Comparison of ENCODE assay signal across 21 mouse cellular contexts in genomic region chr11:5280932-5281331, GRCm38 (mm10). TPM values are rescaled to one million over a fixed set of nuclear protein-coding genes. Genes with fewer than 3 reads are reported as not detected.
DNase-seq lines count a peak whose midpoint lies in the region; ATAC-seq and TF ChIP-seq lines count a peak whose summit lies in the region.
"Had no signal": no experiment of that assay in that cellular context is flagged by ENCODE, and none has a peak within 500 bp of the region (broad histone marks: within the 10 kb centered on the region; RNA-seq: fewer than 3 reads in every experiment).

No protein-coding gene starts in this region.

- ATAC-seq in forebrain, embryonic 13.5 days: no peak
- ATAC-seq in forebrain, embryonic 11.5 days (replicated peaks; ENCODE audit: low FRiP score): no peak
- peak; percentile 34; the same call in 1 of the 2 replicates for ATAC-seq in hindbrain, embryonic 14.5 days (ENCODE audit: low FRiP score)
- ATAC-seq in hindbrain, embryonic 12.5 days (ENCODE audit: low FRiP score): no peak
- ATAC-seq in limb, embryonic 14.5 days (ENCODE audit: low FRiP score, low read depth): peak; percentile 37; the same call in 1 of the 2 replicates

- TF ChIP-seq POLR2A in limb, embryonic 14.5 days (IDR thresholded peaks at IDR 0.05; ENCODE audit: borderline replicate concordance, extremely low read depth, insufficient read depth, insufficient read length): no peak
- TF ChIP-seq POLR2A in myocyte (IDR thresholded peaks at IDR 0.05; ENCODE audit: insufficient read length, low read depth): no peak

- H3K36me3 ChIP-seq in forebrain, embryonic 13.5 days (ENCODE audit: poor library complexity, severe bottlenecking): peaks cover 55% of the 10 kb centered on the region
- H3K36me3 ChIP-seq in forebrain, embryonic 11.5 days (ENCODE audit: control insufficient read depth, insufficient read depth, low read length): peaks cover 3% of the 10 kb centered on the region; the same call in 1 of the 2 replicates
- H3K36me3 ChIP-seq in hindbrain, embryonic 14.5 days (replicated peaks; ENCODE audit: control insufficient read depth, insufficient read depth): peaks cover 42% of the 10 kb centered on the region
- H3K36me3 ChIP-seq in hindbrain, embryonic 12.5 days: peaks cover 37% of the 10 kb centered on the region
- peaks cover 62% of the 10 kb centered on the region for H3K36me3 ChIP-seq in limb, embryonic 14.5 days (ENCODE audit: control insufficient read depth, insufficient read depth, low read length)
- peaks cover 68% of the 10 kb centered on the region for H3K36me3 ChIP-seq in limb, embryonic 10.5 days
- peaks cover 10% of the 10 kb centered on the region for H3K36me3 ChIP-seq in myocyte (ENCODE audit: control insufficient read depth, insufficient read depth)

- H3K4me3 ChIP-seq in forebrain, embryonic 13.5 days: no peak overlapping the region
- no peak overlapping the region for H3K4me3 ChIP-seq in forebrain, embryonic 11.5 days (ENCODE audit: low read depth, low read length)
- H3K4me3 ChIP-seq in hindbrain, embryonic 14.5 days (replicated peaks; ENCODE audit: low read length): no peak overlapping the region
- H3K4me3 ChIP-seq in hindbrain, embryonic 12.5 days: no peak overlapping the region
- no peak overlapping the region for H3K4me3 ChIP-seq in limb, embryonic 14.5 days (replicated peaks; ENCODE audit: low read length)
- H3K4me3 ChIP-seq in limb, embryonic 10.5 days: no peak overlapping the region
- no peak overlapping the region for H3K4me3 ChIP-seq in myocyte
- H3K4me3 ChIP-seq: embryonic facial prominence, embryonic 12.5 days; heart, embryonic 13.5 days; limb, embryonic 13.5 days; lung, embryonic 15.5 days; midbrain, embryonic 10.5 days; stomach, embryonic 15.5 days had no signal

- H3K9ac ChIP-seq in forebrain, embryonic 13.5 days: no peak overlapping the region
- no peak overlapping the region for H3K9ac ChIP-seq in forebrain, embryonic 11.5 days (ENCODE audit: low read length)
- H3K9ac ChIP-seq in hindbrain, embryonic 14.5 days: no peak overlapping the region
- H3K9ac ChIP-seq in hindbrain, embryonic 12.5 days: no peak overlapping the region
- no peak overlapping the region for H3K9ac ChIP-seq in limb, embryonic 14.5 days (ENCODE audit: low read depth, low read length, severe bottlenecking)
- H3K9ac ChIP-seq: embryonic facial prominence, embryonic 12.5 days; heart, embryonic 13.5 days; limb, embryonic 13.5 days; liver, embryonic 14.5 days; lung, embryonic 15.5 days; stomach, embryonic 15.5 days had no signal

- H3K4me2 ChIP-seq in forebrain, embryonic 13.5 days: no peak overlapping the region
- no peak overlapping the region for H3K4me2 ChIP-seq in forebrain, embryonic 11.5 days (ENCODE audit: low read depth, low read length, severe bottlenecking)
- no peak overlapping the region for H3K4me2 ChIP-seq in hindbrain, embryonic 14.5 days (replicated peaks)
- no peak overlapping the region for H3K4me2 ChIP-seq in hindbrain, embryonic 12.5 days (replicated peaks)
- H3K4me2 ChIP-seq in limb, embryonic 14.5 days (replicated peaks; ENCODE audit: low read depth, low read length, severe bottlenecking): no peak overlapping the region
- no peak overlapping the region for H3K4me2 ChIP-seq in myocyte (ENCODE audit: low read depth)
- H3K4me2 ChIP-seq: embryonic facial prominence, embryonic 12.5 days; heart, embryonic 13.5 days; limb, embryonic 13.5 days; lung, embryonic 15.5 days; stomach, embryonic 15.5 days had no signal

- no peaks in the 10 kb centered on the region for H3K27me3 ChIP-seq in forebrain, embryonic 13.5 days
- no peaks in the 10 kb centered on the region for H3K27me3 ChIP-seq in forebrain, embryonic 11.5 days (ENCODE audit: control insufficient read depth, insufficient read depth, low read length)
- H3K27me3 ChIP-seq in hindbrain, embryonic 14.5 days (ENCODE audit: control insufficient read depth, insufficient read depth, low read length): no peaks in the 10 kb centered on the region
- no peaks in the 10 kb centered on the region for H3K27me3 ChIP-seq in hindbrain, embryonic 12.5 days
- no peaks in the 10 kb centered on the region for H3K27me3 ChIP-seq in limb, embryonic 14.5 days (ENCODE audit: control insufficient read depth, insufficient read depth, low read length)
- no peaks in the 10 kb centered on the region for H3K27me3 ChIP-seq in limb, embryonic 10.5 days (ENCODE audit: low read depth, poor library complexity, severe bottlenecking)
- H3K27me3 ChIP-seq in myocyte (ENCODE audit: control insufficient read depth, insufficient read depth, insufficient read length): no peaks in the 10 kb centered on the region
- H3K27me3 ChIP-seq: CH12.LX; embryonic facial prominence, embryonic 12.5 days; heart, embryonic 13.5 days; limb, embryonic 13.5 days; lung, embryonic 15.5 days; stomach, embryonic 15.5 days had no signal

- 88% methylated on average over 7 of the region's 7 CpGs for WGBS in forebrain, embryonic 13.5 days
- WGBS in forebrain, embryonic 11.5 days: 89% methylated on average over 7 of the region's 7 CpGs
- WGBS in hindbrain, embryonic 14.5 days: 87% methylated on average over 7 of the region's 7 CpGs
- 92% methylated on average over 7 of the region's 7 CpGs for WGBS in hindbrain, embryonic 12.5 days
- 88% methylated on average over 7 of the region's 7 CpGs for WGBS in limb, embryonic 14.5 days
- 93% methylated on average over 7 of the region's 7 CpGs for whole genome bisulfite sequencing in limb, embryonic 10.5 days

- H3K79me2 ChIP-seq in myocyte (ENCODE audit: control insufficient read depth, insufficient read depth): no peaks in the 10 kb centered on the region

- no peak overlapping the region for H3ac ChIP-seq in myocyte (ENCODE audit: control insufficient read depth, insufficient read length)

- peak overlapping the region; percentile 14; the same call in 1 of the 2 replicates for H3K27ac ChIP-seq in forebrain, embryonic 13.5 days
- H3K27ac ChIP-seq in forebrain, embryonic 11.5 days (ENCODE audit: low read depth, low read length): no peak overlapping the region
- no peak overlapping the region for H3K27ac ChIP-seq in hindbrain, embryonic 14.5 days
- no peak overlapping the region for H3K27ac ChIP-seq in hindbrain, embryonic 12.5 days
- no peak overlapping the region for H3K27ac ChIP-seq in limb, embryonic 14.5 days (replicated peaks; ENCODE audit: low read depth, low read length)
- no peak overlapping the region for H3K27ac ChIP-seq in limb, embryonic 10.5 days
- H3K27ac ChIP-seq: embryonic facial prominence, embryonic 12.5 days; heart, embryonic 13.5 days; limb, embryonic 13.5 days; liver, embryonic 14.5 days; lung, embryonic 15.5 days; macrophage; midbrain, embryonic 10.5 days; stomach, embryonic 15.5 days had no signal

- no peak for DNase-seq in forebrain, embryonic 11.5 days (ENCODE audit: low spot score)
- DNase-seq in hindbrain, embryonic 14.5 days (ENCODE audit: low spot score): no peak
- DNase-seq in limb, embryonic 14.5 days (ENCODE audit: low spot score): no peak
- no peak for DNase-seq in limb, embryonic 10.5 days (ENCODE audit: low spot score)
- DNase-seq: adrenal gland, postnatal 14 days; kidney, adult 8-10 months; kidney, postnatal 14 days; thymus, adult 18-20 months; thymus, postnatal 4 days had no signal

- H3K4me1 ChIP-seq in forebrain, embryonic 13.5 days: peaks cover 4% of the 10 kb centered on the region; the same call in 1 of the 2 replicates
- H3K4me1 ChIP-seq in forebrain, embryonic 11.5 days (replicated peaks; ENCODE audit: control insufficient read depth, insufficient read depth, low read length): no peaks in the 10 kb centered on the region
- no peaks in the 10 kb centered on the region for H3K4me1 ChIP-seq in hindbrain, embryonic 14.5 days (replicated peaks; ENCODE audit: control insufficient read depth, insufficient read depth, low read length)
- H3K4me1 ChIP-seq in hindbrain, embryonic 12.5 days: no peaks in the 10 kb centered on the region; the same call in 1 of the 2 replicates
- no peaks in the 10 kb centered on the region for H3K4me1 ChIP-seq in limb, embryonic 14.5 days (ENCODE audit: control insufficient read depth, insufficient read depth, low read length)
- no peaks in the 10 kb centered on the region for H3K4me1 ChIP-seq in limb, embryonic 10.5 days
- H3K4me1 ChIP-seq: embryonic facial prominence, embryonic 12.5 days; heart, embryonic 13.5 days; lung, embryonic 15.5 days; midbrain, embryonic 10.5 days; stomach, embryonic 15.5 days had no signal

- no peaks in the 10 kb centered on the region for H3K9me3 ChIP-seq in forebrain, embryonic 13.5 days (replicated peaks)
- H3K9me3 ChIP-seq in forebrain, embryonic 11.5 days (ENCODE audit: control insufficient read depth, low read length): no peaks in the 10 kb centered on the region
- H3K9me3 ChIP-seq in hindbrain, embryonic 14.5 days (ENCODE audit: control insufficient read depth, low read length): no peaks in the 10 kb centered on the region
- H3K9me3 ChIP-seq in hindbrain, embryonic 12.5 days (replicated peaks): no peaks in the 10 kb centered on the region
- no peaks in the 10 kb centered on the region for H3K9me3 ChIP-seq in limb, embryonic 14.5 days (ENCODE audit: control insufficient read depth, low read length)
- no peaks in the 10 kb centered on the region for H3K9me3 ChIP-seq in limb, embryonic 10.5 days (replicated peaks)
- H3K9me3 ChIP-seq: embryonic facial prominence, embryonic 12.5 days; heart, embryonic 13.5 days; limb, embryonic 13.5 days; lung, embryonic 15.5 days; midbrain, embryonic 10.5 days; stomach, embryonic 15.5 days had no signal

TF ChIP-seq in myocyte, 11 proteins besides CTCF, POLR2A, EP300 and RAD21:
- TF ChIP-seq MYOD1 (IDR thresholded peaks at IDR 0.05; ENCODE audit: control insufficient read depth in 1 of 3, insufficient read length in 2 of 3, low read depth in 2 of 3): peak in 2 of 3 experiments; percentile 56 to 63
- no peak for TF ChIP-seq MAX (IDR thresholded peaks at IDR 0.05; ENCODE audit: low read depth)
- TF ChIP-seq MYOG (IDR thresholded peaks at IDR 0.05; ENCODE audit: control insufficient read depth in 1 of 3, insufficient read depth in 1 of 3, insufficient read length in 2 of 3, low read depth in 2 of 3): peak in 2 of 3 experiments; percentile 22 to 36

RNA-seq across cellular contexts. Expression of gene Kremen1, which starts 19.6 kb away (rescaled TPM):
- 6.6 and 7.2 TPM in 2 replicates for polyA plus RNA-seq in forebrain, embryonic 13.5 days (2015; fragmentation: Nextera tagmentation; extraction: Ambion mirVana)
- polyA plus RNA-seq in forebrain, embryonic 11.5 days (2014; fragmentation: Nextera tagmentation; extraction: Ambion mirVana): 10.8 and 11.3 TPM in 2 replicates
- polyA plus RNA-seq in hindbrain, embryonic 14.5 days (2014; fragmentation: Nextera tagmentation; extraction: Ambion mirVana): 3.9 and 5.7 TPM in 2 replicates
- 17.8 and 18.1 TPM in 2 replicates for polyA plus RNA-seq in hindbrain, embryonic 12.5 days (2016; fragmentation: Nextera tagmentation; extraction: Ambion mirVana)
- polyA plus RNA-seq in limb, embryonic 14.5 days (2012; rRNA removed): 30.9 and 36.8 TPM in 2 replicates
- polyA plus RNA-seq in limb, embryonic 14.5 days (2014; fragmentation: Nextera tagmentation; extraction: Ambion mirVana): 20.8 and 23.7 TPM in 2 replicates
- polyA plus RNA-seq in limb, embryonic 10.5 days (2016; fragmentation: Nextera tagmentation; extraction: Ambion mirVana): 16.8 and 17.8 TPM in 2 replicates
- 79.3 TPM for polyA plus RNA-seq in myocyte (2012; fragmentation: generic; extraction: Trizol)

Comparison
In these comparisons a context has a peak if more than half of its experiments do, and no peak if none do; other contexts are left out.
1. ATAC-seq: peak in hindbrain, embryonic 14.5 days (single experiment) and limb, embryonic 14.5 days (single experiment); none in forebrain, embryonic 13.5 days (single experiment), forebrain, embryonic 11.5 days (single experiment) and hindbrain, embryonic 12.5 days (single experiment).